Mouse (Mus musculus): ENCODE measurements around the gene St6galnac3. TPM values are rescaled to one million over a fixed set of nuclear protein-coding genes. Genes with fewer than 3 reads are reported as not detected.

Gene St6galnac3
- total RNA-seq, 1 experiment from 2014 or later, result 6.8 TPM

GRCm38 (mm10) chr3:153560897-153561296 lies 164.1 kb downstream of the St6galnac3 start:
- no peak for ATAC-seq (ENCODE audit: extremely low read depth, insufficient number of reproducible peaks, low FRiP score, poor library complexity, severe bottlenecking)

- no peak for ATAC-seq (ENCODE audit: extremely low read depth, insufficient number of reproducible peaks, low FRiP score, poor library complexity, severe bottlenecking)
Observed at GRCm38 (mm10) chr3:153559586-153559985, 165.4 kb downstream of the St6galnac3 start.

GRCm38 (mm10) chr3:153556621-153557020 lies 168.4 kb downstream of the St6galnac3 start:
- no peak for ATAC-seq (ENCODE audit: extremely low read depth, insufficient number of reproducible peaks, low FRiP score, poor library complexity, severe bottlenecking)

- ATAC-seq (ENCODE audit: extremely low read depth, insufficient number of reproducible peaks, low FRiP score, poor library complexity, severe bottlenecking), result 0 out of 2 replicates have a peak, but pooled peaks have one; percentile 23
Observed at GRCm38 (mm10) chr3:153553712-153554111, 171.3 kb downstream of the St6galnac3 start.

- peak; percentile 26; the same call in 1 of the 2 replicates for ATAC-seq (ENCODE audit: extremely low read depth, insufficient number of reproducible peaks, low FRiP score, poor library complexity, severe bottlenecking)
Observed at GRCm38 (mm10) chr3:153553226-153553625, 171.7 kb downstream of the St6galnac3 start.

- ATAC-seq (ENCODE audit: extremely low read depth, insufficient number of reproducible peaks, low FRiP score, poor library complexity, severe bottlenecking), result no peak
Observed at GRCm38 (mm10) chr3:153546936-153547683, 177.9 kb downstream of the St6galnac3 start.

GRCm38 (mm10) chr3:153539851-153540250 lies 185.1 kb downstream of the St6galnac3 start:
- no peak for ATAC-seq (ENCODE audit: extremely low read depth, insufficient number of reproducible peaks, low FRiP score, poor library complexity, severe bottlenecking)

- no peak for ATAC-seq (ENCODE audit: extremely low read depth, insufficient number of reproducible peaks, low FRiP score, poor library complexity, severe bottlenecking)
Observed at GRCm38 (mm10) chr3:153538396-153538795, 186.6 kb downstream of the St6galnac3 start.

GRCm38 (mm10) chr3:153537435-153537834 lies 187.5 kb downstream of the St6galnac3 start:
- no peak for ATAC-seq (ENCODE audit: extremely low read depth, insufficient number of reproducible peaks, low FRiP score, poor library complexity, severe bottlenecking)

GRCm38 (mm10) chr3:153536260-153536659 lies 188.7 kb downstream of the St6galnac3 start:
- no peak for ATAC-seq (ENCODE audit: extremely low read depth, insufficient number of reproducible peaks, low FRiP score, poor library complexity, severe bottlenecking)

- ATAC-seq (ENCODE audit: extremely low read depth, insufficient number of reproducible peaks, low FRiP score, poor library complexity, severe bottlenecking), result no peak
Observed at GRCm38 (mm10) chr3:153529174-153529573, 195.8 kb downstream of the St6galnac3 start.

- ATAC-seq (ENCODE audit: extremely low read depth, insufficient number of reproducible peaks, low FRiP score, poor library complexity, severe bottlenecking), result no peak
Observed at GRCm38 (mm10) chr3:153525151-153525768, 199.7 kb downstream of the St6galnac3 start.

GRCm38 (mm10) chr3:153516848-153517247 lies 208.1 kb downstream of the St6galnac3 start:
- no peak for ATAC-seq (ENCODE audit: extremely low read depth, insufficient number of reproducible peaks, low FRiP score, poor library complexity, severe bottlenecking)

GRCm38 (mm10) chr3:153513501-153514060 lies 211.4 kb downstream of the St6galnac3 start:
- no peak for ATAC-seq (ENCODE audit: extremely low read depth, insufficient number of reproducible peaks, low FRiP score, poor library complexity, severe bottlenecking)

GRCm38 (mm10) chr3:153512545-153512944 lies 212.4 kb downstream of the St6galnac3 start:
- ATAC-seq (ENCODE audit: extremely low read depth, insufficient number of reproducible peaks, low FRiP score, poor library complexity, severe bottlenecking), result no peak

- no peak for ATAC-seq (ENCODE audit: extremely low read depth, insufficient number of reproducible peaks, low FRiP score, poor library complexity, severe bottlenecking)
Observed at GRCm38 (mm10) chr3:153511151-153511580, 213.8 kb downstream of the St6galnac3 start.

GRCm38 (mm10) chr3:153510048-153510630 lies 214.8 kb downstream of the St6galnac3 start:
- no peak for ATAC-seq (ENCODE audit: extremely low read depth, insufficient number of reproducible peaks, low FRiP score, poor library complexity, severe bottlenecking)

- no peak for ATAC-seq (ENCODE audit: extremely low read depth, insufficient number of reproducible peaks, low FRiP score, poor library complexity, severe bottlenecking)
Observed at GRCm38 (mm10) chr3:153509643-153510042, 215.3 kb downstream of the St6galnac3 start.

GRCm38 (mm10) chr3:153509029-153509428 lies 215.9 kb downstream of the St6galnac3 start:
- ATAC-seq (ENCODE audit: extremely low read depth, insufficient number of reproducible peaks, low FRiP score, poor library complexity, severe bottlenecking), result no peak

GRCm38 (mm10) chr3:153508592-153508991 lies 216.4 kb downstream of the St6galnac3 start:
- ATAC-seq (ENCODE audit: extremely low read depth, insufficient number of reproducible peaks, low FRiP score, poor library complexity, severe bottlenecking), result no peak
